Mouse (Mus musculus): Measurements from ENCODE around the gene Gm17364. TPM values are rescaled to one million over a fixed set of nuclear protein-coding genes. Genes with fewer than 3 reads are reported as not detected.
"Not testable (repeated sequence)": the region's sequence is repeated elsewhere in the genome, so short reads cannot be mapped to it uniquely, and the experiment has no call there.

Gene Gm17364
- polyA plus RNA-seq, 1 experiment from 2014 or later, result not detected

GRCm38 (mm10) chr13:41256962-41257361, 16.8 kb downstream of the Gm17364 start:
- Histone ChIP-seq H3K9me3 (ENCODE audit: control insufficient read depth) (no peaks in the 10 kb centered on the region), H3K4me2 (replicated peaks; ENCODE audit: low read depth) (no peak overlapping the region), H3K4me1 (replicated peaks; ENCODE audit: control insufficient read depth, insufficient read depth, low read length) (0 out of 2 replicates have a peak, but pooled peaks cover 2% of the 10 kb centered on the region), H3K27me3 (replicated peaks; ENCODE audit: control insufficient read depth, insufficient read depth, low read length) (no peaks in the 10 kb centered on the region), H3K4me3 (ENCODE audit: low read depth, low read length) (no peak overlapping the region), H3K27ac (ENCODE audit: low read depth, low read length) (no peak overlapping the region), H3K36me3 (ENCODE audit: control insufficient read depth, insufficient read depth) (no peaks in the 10 kb centered on the region), H3K9ac (ENCODE audit: low read depth, low read length) (no peak overlapping the region)
- no peak for ATAC-seq
- WGBS, result 88% methylated on average over 3 of the region's 3 CpGs
- TF ChIP-seq CTCF (IDR thresholded peaks at IDR 0.05; ENCODE audit: low read depth), result no peak

DNA sequence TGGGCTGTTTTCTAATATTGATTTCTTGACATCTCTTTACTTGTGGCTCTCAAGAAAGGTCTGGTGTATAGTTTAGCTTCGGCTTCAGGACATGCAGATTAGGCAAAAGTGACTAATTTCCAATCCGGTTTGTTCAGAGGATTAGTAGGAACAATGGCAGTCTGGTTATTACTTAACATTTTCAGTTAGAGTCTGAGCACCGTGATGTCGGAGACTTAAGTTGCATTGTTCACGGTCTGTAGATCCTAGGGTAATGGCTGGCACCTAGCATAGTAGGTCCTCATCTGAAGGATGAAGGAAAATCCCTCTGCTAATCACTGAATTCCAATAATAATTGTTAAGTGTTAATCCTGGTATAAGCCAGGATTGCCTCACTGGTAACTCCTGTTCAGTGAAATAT, 17.7 kb downstream of the Gm17364 start:
- WGBS, result 87% methylated on average over 5 of the region's 5 CpGs
- Histone ChIP-seq H3K4me3 (ENCODE audit: low read depth, low read length) (no peak overlapping the region), H3K27me3 (replicated peaks; ENCODE audit: control insufficient read depth, insufficient read depth, low read length) (no peaks in the 10 kb centered on the region), H3K9ac (ENCODE audit: low read depth, low read length) (no peak overlapping the region), H3K27ac (ENCODE audit: low read depth, low read length) (no peak overlapping the region), H3K4me2 (replicated peaks; ENCODE audit: low read depth) (no peak overlapping the region), H3K4me1 (replicated peaks; ENCODE audit: control insufficient read depth, insufficient read depth, low read length) (no peaks in the 10 kb centered on the region), H3K36me3 (ENCODE audit: control insufficient read depth, insufficient read depth) (no peaks in the 10 kb centered on the region), H3K9me3 (ENCODE audit: control insufficient read depth) (no peaks in the 10 kb centered on the region)
- no peak for ATAC-seq
- TF ChIP-seq CTCF (IDR thresholded peaks at IDR 0.05; ENCODE audit: low read depth), result no peak

DNA sequence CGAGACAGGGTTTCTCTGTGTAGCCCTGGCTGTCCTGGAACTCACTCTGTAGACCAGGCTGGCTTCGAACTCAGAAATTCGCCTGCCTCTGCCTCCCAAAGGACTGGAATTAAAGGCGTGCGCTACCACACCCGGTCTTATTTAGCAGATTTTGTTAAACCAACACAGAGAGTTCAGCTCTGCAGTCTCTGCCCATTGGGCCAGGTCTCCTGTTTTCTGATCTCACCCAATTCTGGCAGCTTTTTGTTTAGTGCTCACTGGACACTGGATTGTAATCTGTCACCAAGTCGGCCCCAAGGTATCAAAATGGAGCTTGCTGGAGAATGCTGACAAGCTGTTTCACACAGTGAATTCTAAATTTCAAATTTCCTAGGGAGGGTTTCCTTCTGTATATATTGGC, 21.0 kb downstream of the Gm17364 start:
- Histone ChIP-seq H3K4me3 (ENCODE audit: low read depth, low read length) (no peak overlapping the region), H3K4me1 (replicated peaks; ENCODE audit: control insufficient read depth, insufficient read depth, low read length) (no peaks in the 10 kb centered on the region; the same call in 1 of the 2 replicates), H3K36me3 (ENCODE audit: control insufficient read depth, insufficient read depth) (no peaks in the 10 kb centered on the region), H3K27me3 (replicated peaks; ENCODE audit: control insufficient read depth, insufficient read depth, low read length) (no peaks in the 10 kb centered on the region), H3K27ac (ENCODE audit: low read depth, low read length) (no peak overlapping the region), H3K9ac (ENCODE audit: low read depth, low read length) (no peak overlapping the region), H3K4me2 (replicated peaks; ENCODE audit: low read depth) (no peak overlapping the region), H3K9me3 (ENCODE audit: control insufficient read depth) (no peaks in the 10 kb centered on the region)
- no peak for ATAC-seq
- 90% methylated on average over 7 of the region's 7 CpGs for WGBS
- TF ChIP-seq CTCF (IDR thresholded peaks at IDR 0.05; ENCODE audit: low read depth), result no peak

- Histone ChIP-seq H3K4me1 (replicated peaks; ENCODE audit: control insufficient read depth, insufficient read depth, low read length) (no peaks in the 10 kb centered on the region; the same call in 1 of the 2 replicates), H3K4me3 (ENCODE audit: low read depth, low read length) (no peak overlapping the region), H3K9me3 (ENCODE audit: control insufficient read depth) (no peaks in the 10 kb centered on the region), H3K9ac (ENCODE audit: low read depth, low read length) (no peak overlapping the region), H3K27me3 (replicated peaks; ENCODE audit: control insufficient read depth, insufficient read depth, low read length) (no peaks in the 10 kb centered on the region), H3K27ac (ENCODE audit: low read depth, low read length) (no peak overlapping the region), H3K4me2 (replicated peaks; ENCODE audit: low read depth) (no peak overlapping the region), H3K36me3 (ENCODE audit: control insufficient read depth, insufficient read depth) (no peaks in the 10 kb centered on the region)
- no peak for ATAC-seq
- WGBS, result 61% methylated on average over 6 of the region's 6 CpGs
- no peak for TF ChIP-seq CTCF (IDR thresholded peaks at IDR 0.05; ENCODE audit: low read depth)
Measured at GRCm38 (mm10) chr13:41252141-41252540, 21.6 kb downstream of the Gm17364 start.

- Histone ChIP-seq H3K4me1 (replicated peaks; ENCODE audit: control insufficient read depth, insufficient read depth, low read length) (no peaks in the 10 kb centered on the region; the same call in 1 of the 2 replicates), H3K27me3 (replicated peaks; ENCODE audit: control insufficient read depth, insufficient read depth, low read length) (no peaks in the 10 kb centered on the region), H3K4me3 (ENCODE audit: low read depth, low read length) (no peak overlapping the region), H3K9me3 (ENCODE audit: control insufficient read depth) (no peaks in the 10 kb centered on the region), H3K36me3 (ENCODE audit: control insufficient read depth, insufficient read depth) (no peaks in the 10 kb centered on the region), H3K4me2 (replicated peaks; ENCODE audit: low read depth) (no peak overlapping the region), H3K27ac (ENCODE audit: low read depth, low read length) (no peak overlapping the region), H3K9ac (ENCODE audit: low read depth, low read length) (no peak overlapping the region)
- 20% methylated on average over 5 of the region's 5 CpGs for WGBS
- TF ChIP-seq CTCF (IDR thresholded peaks at IDR 0.05; ENCODE audit: low read depth), result no peak
- ATAC-seq, result no peak
Measured at GRCm38 (mm10) chr13:41251667-41252066, 22.1 kb downstream of the Gm17364 start.

DNA sequence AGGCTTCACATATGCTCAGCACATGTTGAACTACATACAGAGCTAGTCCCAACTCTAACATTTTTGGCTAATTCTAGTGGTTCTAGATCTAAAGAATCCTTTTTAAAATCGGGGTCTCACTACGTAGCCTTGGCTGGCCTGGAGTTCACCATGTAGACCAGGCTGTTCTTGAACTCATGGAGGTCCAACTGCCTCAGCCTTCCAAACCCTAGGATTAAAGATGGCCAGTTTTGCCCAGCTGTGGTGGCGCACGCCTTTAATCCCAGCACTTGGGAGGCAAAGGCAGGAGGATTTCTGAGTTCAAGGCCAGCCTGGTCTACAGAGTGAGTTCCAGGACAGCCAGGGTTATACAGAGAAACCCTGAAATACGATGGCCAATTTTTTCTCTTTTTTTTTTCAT, 22.5 kb downstream of the Gm17364 start:
- H3K9ac ChIP-seq (ENCODE audit: low read depth, low read length); H3K27ac ChIP-seq (ENCODE audit: low read depth, low read length); H3K4me1 ChIP-seq (replicated peaks; ENCODE audit: control insufficient read depth, insufficient read depth, low read length); H3K36me3 ChIP-seq (ENCODE audit: control insufficient read depth, insufficient read depth); ATAC-seq; H3K4me2 ChIP-seq (replicated peaks; ENCODE audit: low read depth); H3K4me3 ChIP-seq (ENCODE audit: low read depth, low read length); H3K27me3 ChIP-seq (replicated peaks; ENCODE audit: control insufficient read depth, insufficient read depth, low read length); H3K9me3 ChIP-seq (ENCODE audit: control insufficient read depth): not testable (repeated sequence)
- 80% methylated on average over 5 of the region's 5 CpGs for WGBS

All from intestine, postnatal 0 days (tissue).